In the genomic region with DNA sequence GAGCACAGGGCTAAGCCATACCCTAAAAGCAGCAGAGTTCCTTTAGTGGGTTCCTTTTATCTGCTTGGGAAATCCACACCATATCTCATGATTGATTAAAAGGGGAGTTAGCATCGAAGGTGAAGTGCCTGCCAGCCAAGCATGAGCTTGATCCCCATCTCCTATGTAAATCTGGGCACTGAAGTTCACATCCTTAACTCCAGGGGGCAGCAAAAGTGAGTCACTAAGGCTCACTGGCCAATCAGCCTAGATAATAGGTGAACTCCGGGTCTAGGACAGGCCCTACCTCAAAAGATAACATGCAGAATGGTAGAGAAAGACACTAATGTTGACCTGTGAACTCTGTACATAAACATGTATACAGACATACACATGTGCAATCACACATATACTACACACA, we compare ENCODE assay signal across 8 mouse cellular contexts. TPM values are rescaled to one million over a fixed set of nuclear protein-coding genes. Genes with fewer than 3 reads are reported as not detected.
DNase-seq lines count a peak whose midpoint lies in the region; ATAC-seq lines count a peak whose summit lies in the region.
"Had no signal": no experiment of that assay in that cellular context is flagged by ENCODE, and none has a peak within 500 bp of the region (broad histone marks: within the 10 kb centered on the region; RNA-seq: fewer than 3 reads in every experiment).

No protein-coding gene starts in this region.

- no peak overlapping the region for H3K4me3 ChIP-seq in kidney, embryonic 16.5 days (ENCODE audit: low read length)
- H3K4me3 ChIP-seq: embryonic facial prominence, embryonic 15.5 days had no signal

- no peak overlapping the region for H3K27ac ChIP-seq in kidney, embryonic 16.5 days (ENCODE audit: low read length)
- H3K27ac ChIP-seq: embryonic facial prominence, embryonic 15.5 days had no signal

- no peaks in the 10 kb centered on the region for H3K9me3 ChIP-seq in kidney, embryonic 16.5 days (ENCODE audit: low read length)
- H3K9me3 ChIP-seq: embryonic facial prominence, embryonic 15.5 days had no signal

- 61% methylated on average over 2 of the region's 2 CpGs for WGBS in kidney, embryonic 16.5 days

- H3K36me3 ChIP-seq in kidney, embryonic 16.5 days (ENCODE audit: insufficient read depth, low read length): no peaks in the 10 kb centered on the region
- H3K36me3 ChIP-seq: embryonic facial prominence, embryonic 15.5 days had no signal

- no peak overlapping the region for H3K4me2 ChIP-seq in kidney, embryonic 16.5 days (replicated peaks; ENCODE audit: low read depth, low read length)
- H3K4me2 ChIP-seq: embryonic facial prominence, embryonic 15.5 days had no signal

- no peaks in the 10 kb centered on the region for H3K4me1 ChIP-seq in kidney, embryonic 16.5 days (ENCODE audit: insufficient read depth, low read length)
- H3K4me1 ChIP-seq: embryonic facial prominence, embryonic 15.5 days had no signal

- H3K27me3 ChIP-seq in kidney, embryonic 16.5 days (ENCODE audit: insufficient read depth, low read length): no peaks in the 10 kb centered on the region
- H3K27me3 ChIP-seq: embryonic facial prominence, embryonic 15.5 days had no signal

- peak; percentile 38 for DNase-seq in kidney, postnatal 10 days
- peak; percentile 18 for DNase-seq in MEL-GATA-1-ER (ENCODE audit: extremely low read depth, low read depth)
- DNase-seq in mesoderm, embryonic 11.5 days (ENCODE audit: low read depth, low spot score): peak; percentile 30
- no peak for DNase-seq in frontal cortex, adult 2 months (ENCODE audit: extremely low spot score in 1 of 2, low spot score in 1 of 2)
- no peak for DNase-seq in right cerebral cortex, postnatal 10 days (ENCODE audit: low spot score in 2 of 2)

- ATAC-seq in kidney, embryonic 16.5 days (ENCODE audit: low FRiP score, low TSS enrichment): no peak
- 0 out of 2 replicates have a peak, but pooled peaks have one; percentile 45 for ATAC-seq in common myeloid progenitor, adult 5-6 weeks (replicated peaks; ENCODE audit: low read depth, poor library complexity, severe bottlenecking)

- H3K9ac ChIP-seq in kidney, embryonic 16.5 days (replicated peaks; ENCODE audit: low read length): no peak overlapping the region
- H3K9ac ChIP-seq: embryonic facial prominence, embryonic 15.5 days had no signal

RNA-seq across cellular contexts. Expression of a gene that starts 30.3 kb away (rescaled TPM):
- 25.9 and 29.5 TPM in 2 replicates for polyA plus RNA-seq in kidney, embryonic 16.5 days (2015; fragmentation: Nextera tagmentation; extraction: Ambion mirVana)
- 13.2 and 15.3 TPM in 2 replicates for total RNA-seq in common myeloid progenitor, adult 5-6 weeks (2017)
- 14.6 and 16.6 TPM in 2 replicates for polyA plus RNA-seq in frontal cortex, adult 2 months (2012; rRNA removed)

Comparison
In these comparisons a context has a peak if more than half of its experiments do, and no peak if none do; other contexts are left out.
1. DNase-seq: peak in kidney, postnatal 10 days (single experiment), MEL-GATA-1-ER (single experiment) and mesoderm, embryonic 11.5 days (single experiment); none in frontal cortex, adult 2 months (0 of 2) and right cerebral cortex, postnatal 10 days (0 of 2).